Mouse (Mus musculus) myocyte (in vitro differentiated cells): ENCODE results near the gene Spats1. TPM values are rescaled to one million over a fixed set of nuclear protein-coding genes. Genes with fewer than 3 reads are reported as not detected.
A peak's percentile ranks its signal among the peaks of the same experiment; 100 is the strongest.

Source experiments
- H3K27me3 ChIP-seq: one replicate; pipeline ENCODE4 v1.6.1; 2011; ENCODE audit not compliant: control insufficient read depth, insufficient read depth, insufficient read length
- H3K36me3 ChIP-seq: one replicate; pipeline ENCODE4 v1.6.1; 2011; ENCODE audit not compliant: control insufficient read depth, insufficient read depth
- H3K4me2 ChIP-seq: one replicate; pipeline ENCODE4 v1.6.1; 2011; ENCODE audit warnings: low read depth, control low read depth
- H3K4me3 ChIP-seq: one replicate; pipeline ENCODE4 v1.5.1; 2011; ENCODE audit warnings: mild to moderate bottlenecking, control low read depth, moderate library complexity
- H3K79me2 ChIP-seq: one replicate; pipeline ENCODE4 v1.6.1; 2011; ENCODE audit not compliant: control insufficient read depth, insufficient read depth
- H3ac ChIP-seq: one replicate; pipeline ENCODE4 v1.6.1; 2011; ENCODE audit not compliant: control insufficient read depth, insufficient read length
- CEBPB ChIP-seq: IDR thresholded peaks from 2 replicates; pipeline ENCODE4 v1.6.1; 2011; ENCODE audit warnings: mild to moderate bottlenecking, moderate library complexity; ENCODE audit not compliant: poor library complexity, insufficient read depth, severe bottlenecking
- E2F4 ChIP-seq: IDR thresholded peaks from one replicate; pipeline ENCODE4 v1.6.1; 2011; ENCODE audit warnings: mild to moderate bottlenecking, control low read depth, moderate library complexity; ENCODE audit not compliant: insufficient read depth
- MAX ChIP-seq: IDR thresholded peaks from one replicate; pipeline ENCODE4 v1.6.1; 2011; ENCODE audit warnings: low read depth, mild to moderate bottlenecking, control low read depth
- MYOD1 ChIP-seq, 3 experiments: IDR thresholded peaks; one replicate each; pipeline ENCODE4 v1.6.1; 2011; ENCODE audit warnings: control low read depth in 2 of 3, low read depth in 2 of 3, mild to moderate bottlenecking in 2 of 3, moderate library complexity in 1 of 3; ENCODE audit not compliant: insufficient read length in 2 of 3, control insufficient read depth in 1 of 3
- MYOG ChIP-seq, 3 experiments: IDR thresholded peaks; one replicate each; pipeline ENCODE4 v1.6.1; 2011; ENCODE audit warnings: control low read depth in 2 of 3, low read depth in 2 of 3, mild to moderate bottlenecking in 2 of 3; ENCODE audit not compliant: insufficient read length in 2 of 3, control insufficient read depth in 1 of 3, insufficient read depth in 1 of 3
- POLR2A ChIP-seq: IDR thresholded peaks from one replicate; pipeline ENCODE4 v1.6.1; 2011; ENCODE audit warnings: low read depth, mild to moderate bottlenecking, control low read depth, moderate library complexity; ENCODE audit not compliant: insufficient read length
- POLR2AphosphoS2 ChIP-seq: IDR thresholded peaks from one replicate; pipeline ENCODE4 v1.6.1; 2011; ENCODE audit warnings: low read depth, control low read depth; ENCODE audit not compliant: insufficient read length
- REST ChIP-seq: IDR thresholded peaks from one replicate; pipeline ENCODE4 v1.6.1; 2011; ENCODE audit warnings: mild to moderate bottlenecking, control low read depth, moderate library complexity; ENCODE audit not compliant: insufficient read depth, insufficient read length
- SRF ChIP-seq: IDR thresholded peaks from one replicate; pipeline ENCODE4 v1.6.1; 2011; ENCODE audit warnings: low read depth; ENCODE audit not compliant: control insufficient read depth, insufficient read length
- TCF12 ChIP-seq: IDR thresholded peaks from one replicate; pipeline ENCODE4 v1.6.1; 2011; ENCODE audit warnings: mild to moderate bottlenecking, control low read depth; ENCODE audit not compliant: poor library complexity, insufficient read depth, severe bottlenecking
- TCF3 ChIP-seq: IDR thresholded peaks from one replicate; pipeline ENCODE4 v1.6.1; 2011; ENCODE audit warnings: low read depth, control low read depth; ENCODE audit not compliant: insufficient read length
- USF1 ChIP-seq: IDR thresholded peaks from one replicate; pipeline ENCODE4 v1.6.1; 2011; ENCODE audit warnings: low read depth, mild to moderate bottlenecking, control low read depth, moderate library complexity
- polyA plus RNA-seq: library from polyadenylated mRNA; unstranded; fragments of >200 nt; fragmentation: generic; extraction: Trizol; gene quantifications from one replicate; pipeline ENCODE4 v1.2.1, GENCODE M21; 2012; ENCODE audit warnings: missing spikeins

The Spats1 gene
- polyA plus RNA-seq, 1 experiment: 0.07 TPM

DNA sequence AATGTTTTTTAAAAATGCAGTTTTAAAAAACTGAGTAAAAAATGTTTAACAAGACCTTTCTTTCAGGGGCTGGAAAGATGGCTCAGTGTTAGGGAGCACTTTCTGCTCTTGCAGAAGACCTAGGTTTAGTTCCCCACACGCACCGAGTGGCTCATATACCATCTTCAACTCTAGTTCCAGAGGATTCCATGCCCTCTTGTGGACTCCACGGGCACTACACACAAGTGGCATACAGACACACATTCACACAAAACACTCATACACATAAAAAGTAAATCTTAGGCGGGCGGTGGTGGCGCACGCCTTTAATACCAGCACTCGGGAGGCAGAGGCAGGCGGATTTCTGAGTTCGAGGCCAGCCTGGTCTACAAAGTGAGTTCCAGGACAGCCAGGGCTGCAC, 68.9 kb downstream of the Spats1 start:
- no peaks in the 10 kb centered on the region for H3K27me3 ChIP-seq
- TF ChIP-seq TCF12 (no peak), E2F4 (no peak), REST (no peak), CEBPB (no peak), USF1 (no peak), MAX (no peak), MYOG (IDR thresholded peaks at IDR 0.05; ENCODE audit: control insufficient read depth in 1 of 3, insufficient read depth in 1 of 3, insufficient read length in 2 of 3, low read depth in 2 of 3) (no peak), MYOD1 (IDR thresholded peaks at IDR 0.05; ENCODE audit: control insufficient read depth in 1 of 3, insufficient read length in 2 of 3, low read depth in 2 of 3) (no peak), POLR2A (no peak), POLR2AphosphoS2 (no peak), SRF (no peak), TCF3 (no peak)
- H3K4me3 ChIP-seq: no peak overlapping the region
- no peak overlapping the region for H3ac ChIP-seq
- H3K79me2 ChIP-seq: peaks cover 14% of the 10 kb centered on the region
- peaks cover 55% of the 10 kb centered on the region for H3K36me3 ChIP-seq
- H3K4me2 ChIP-seq: no peak overlapping the region

DNA sequence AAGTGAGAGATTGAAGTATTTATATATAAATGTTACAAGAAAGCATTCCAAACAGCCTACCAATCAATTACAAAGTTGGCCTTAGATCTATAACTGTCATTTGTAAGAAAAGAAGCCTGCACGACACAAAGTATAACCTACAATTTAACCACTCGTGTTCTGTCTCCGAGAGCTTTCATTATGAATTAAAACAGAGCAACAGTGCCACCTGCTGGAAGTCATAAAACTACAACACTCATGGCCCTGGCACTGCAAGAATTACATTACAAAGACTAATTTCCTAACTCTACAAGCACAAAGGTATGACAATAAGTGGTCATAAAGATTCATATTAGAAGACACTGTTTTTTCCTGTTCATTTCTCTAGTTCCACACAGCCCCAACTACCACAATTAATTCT, 72.0 kb downstream of the Spats1 start:
- Histone ChIP-seq H3ac (no peak overlapping the region), H3K4me2 (peak overlapping the region; percentile 24), H3K4me3 (no peak overlapping the region), H3K79me2 (peaks cover 38% of the 10 kb centered on the region), H3K36me3 (peaks cover 30% of the 10 kb centered on the region), H3K27me3 (no peaks in the 10 kb centered on the region)
- no peak for TF ChIP-seq TCF3
- TF ChIP-seq E2F4: no peak
- TF ChIP-seq REST: no peak
- TF ChIP-seq POLR2A: no peak
- no peak for TF ChIP-seq TCF12
- no peak for TF ChIP-seq MAX
- no peak for TF ChIP-seq MYOG (IDR thresholded peaks at IDR 0.05; ENCODE audit: control insufficient read depth in 1 of 3, insufficient read depth in 1 of 3, insufficient read length in 2 of 3, low read depth in 2 of 3)
- TF ChIP-seq CEBPB: no peak
- TF ChIP-seq USF1: no peak
- TF ChIP-seq POLR2AphosphoS2: no peak
- TF ChIP-seq SRF: no peak
- TF ChIP-seq MYOD1 (IDR thresholded peaks at IDR 0.05; ENCODE audit: control insufficient read depth in 1 of 3, insufficient read length in 2 of 3, low read depth in 2 of 3): no peak

DNA sequence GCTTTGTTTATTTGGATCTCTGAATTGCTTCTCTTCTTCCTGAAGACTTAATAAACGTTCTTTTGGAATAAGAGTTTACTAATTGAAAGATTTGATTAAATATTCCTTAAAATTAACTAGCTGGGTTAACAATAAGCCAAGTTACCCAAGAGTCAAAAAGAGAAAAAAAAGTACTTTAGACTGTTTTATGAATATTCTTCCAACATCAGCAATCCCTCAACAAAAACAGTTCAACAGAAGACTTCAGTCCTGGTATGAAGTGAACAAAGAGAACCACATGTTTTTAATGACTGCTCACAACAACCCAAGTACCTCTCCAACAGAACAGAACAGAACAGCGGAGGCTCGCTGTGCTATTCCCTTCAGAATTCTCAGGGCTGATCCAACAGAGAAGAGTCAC, 72.6 kb downstream of the Spats1 start:
- H3K79me2 ChIP-seq: peaks cover 44% of the 10 kb centered on the region
- peak overlapping the region; percentile 24 for H3K4me2 ChIP-seq
- H3ac ChIP-seq: no peak overlapping the region
- H3K36me3 ChIP-seq: peaks cover 25% of the 10 kb centered on the region
- H3K4me3 ChIP-seq: no peak overlapping the region
- TF ChIP-seq MYOD1 (IDR thresholded peaks at IDR 0.05; ENCODE audit: control insufficient read depth in 1 of 3, insufficient read length in 2 of 3, low read depth in 2 of 3) (no peak), TCF12 (no peak), CEBPB (no peak), USF1 (no peak), SRF (no peak), REST (no peak), MYOG (IDR thresholded peaks at IDR 0.05; ENCODE audit: control insufficient read depth in 1 of 3, insufficient read depth in 1 of 3, insufficient read length in 2 of 3, low read depth in 2 of 3) (no peak), POLR2AphosphoS2 (no peak), TCF3 (no peak), E2F4 (no peak), MAX (no peak), POLR2A (no peak)
- no peaks in the 10 kb centered on the region for H3K27me3 ChIP-seq

DNA sequence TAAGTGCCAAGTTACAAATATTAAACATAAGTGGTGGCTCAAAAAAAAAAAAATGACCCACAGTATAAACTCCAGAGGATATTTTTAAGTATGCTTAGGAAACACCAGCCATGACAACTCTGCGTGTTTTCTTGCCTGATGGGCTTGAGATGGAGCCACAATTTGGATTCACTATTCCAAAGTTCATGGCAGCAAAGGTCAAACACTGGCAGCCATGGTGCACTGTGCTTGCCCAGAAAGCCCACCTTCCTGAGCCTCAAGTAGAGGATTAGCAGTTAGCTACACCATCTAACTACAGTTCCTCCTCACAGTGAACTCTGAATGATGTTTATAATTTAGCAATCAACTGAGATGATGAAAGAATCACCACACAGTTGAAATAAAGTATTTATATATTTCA, 73.1 kb downstream of the Spats1 start:
- no peak overlapping the region for H3ac ChIP-seq
- H3K4me3 ChIP-seq: no peak overlapping the region
- H3K4me2 ChIP-seq: no peak overlapping the region
- no peaks in the 10 kb centered on the region for H3K27me3 ChIP-seq
- peaks cover 48% of the 10 kb centered on the region for H3K79me2 ChIP-seq
- TF ChIP-seq POLR2AphosphoS2 (no peak), MYOD1 (IDR thresholded peaks at IDR 0.05; ENCODE audit: control insufficient read depth in 1 of 3, insufficient read length in 2 of 3, low read depth in 2 of 3) (no peak), MAX (no peak), REST (no peak), MYOG (IDR thresholded peaks at IDR 0.05; ENCODE audit: control insufficient read depth in 1 of 3, insufficient read depth in 1 of 3, insufficient read length in 2 of 3, low read depth in 2 of 3) (no peak), SRF (no peak), USF1 (no peak), POLR2A (no peak), TCF12 (no peak), E2F4 (no peak), TCF3 (no peak), CEBPB (no peak)
- peaks cover 20% of the 10 kb centered on the region for H3K36me3 ChIP-seq
